Mouse (Mus musculus) spleen, adult 2 months (tissue): ENCODE data around the gene Krt5.

Experiments used
- CTCF ChIP-seq: fragments of 200-500 bp; IDR thresholded peaks from 2 replicates; pipeline ENCODE4 v1.5.1; 2011; ENCODE audit warnings: mild to moderate bottlenecking, inconsistent platforms; ENCODE audit not compliant: insufficient read depth, insufficient read length, insufficient replicate concordance; ENCODE audit errors: extremely low read depth
- POLR2A ChIP-seq: fragments of 200-500 bp; IDR thresholded peaks from 2 replicates; pipeline ENCODE4 v1.6.1; 2011; ENCODE audit warnings: low read depth, low read length, inconsistent platforms

DNA sequence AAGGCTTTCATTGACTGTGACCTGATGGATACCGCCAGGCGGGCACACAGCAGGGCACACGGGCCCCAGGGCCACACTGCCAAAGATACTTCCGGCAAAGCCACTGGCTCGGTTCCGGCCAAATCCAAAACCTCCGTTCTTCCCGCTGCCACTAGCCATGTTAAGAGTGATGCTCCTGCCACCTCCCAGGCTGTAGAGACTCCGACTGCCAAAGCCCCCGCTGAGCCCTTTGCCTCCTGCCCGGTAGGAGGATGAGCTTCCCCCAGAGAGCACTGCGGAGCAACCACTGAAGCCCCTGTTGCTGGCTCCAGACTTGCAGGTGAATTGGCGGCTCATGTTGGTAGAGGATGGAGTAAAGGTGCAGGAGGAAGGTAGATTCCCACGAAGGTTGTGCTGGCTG is 30.0 kb upstream of the Krt5 start, which contains the start of gene Krt71:
- TF ChIP-seq POLR2A (no peak), CTCF (no peak)
